In genomic region chr16:44988667-44989357, GRCm38 (mm10) we compare ENCODE assay signal across 24 mouse cellular contexts. TPM values are rescaled to one million over a fixed set of nuclear protein-coding genes. Genes with fewer than 3 reads are reported as not detected.
DNase-seq lines count a peak whose midpoint lies in the region; ATAC-seq and TF ChIP-seq lines count a peak whose summit lies in the region.
"Had no signal": no experiment of that assay in that cellular context is flagged by ENCODE, and none has a peak within 500 bp of the region (broad histone marks: within the 10 kb centered on the region; RNA-seq: fewer than 3 reads in every experiment).

No protein-coding gene starts in this region.

- whole genome bisulfite sequencing in liver, postnatal 0 days (ENCODE audit: insufficient replicate concordance) = 63% methylated on average over 4 of the region's 4 CpGs
- WGBS in liver, embryonic 12.5 days (ENCODE audit: insufficient replicate concordance) = 61% methylated on average over 4 of the region's 4 CpGs
- WGBS in forebrain, postnatal 0 days = 94% methylated on average over 4 of the region's 4 CpGs

- no peak overlapping the region for H3K4me3 ChIP-seq in liver, postnatal 0 days (ENCODE audit: low read depth, low read length)
- H3K4me3 ChIP-seq in liver, embryonic 12.5 days = no peak overlapping the region
- H3K4me3 ChIP-seq in bone marrow macrophage, adult 2 months (ENCODE audit: insufficient read depth, low read length) = no peak overlapping the region
- H3K4me3 ChIP-seq in forebrain, postnatal 0 days (ENCODE audit: low read depth, low read length) = no peak overlapping the region
- H3K4me3 ChIP-seq: embryonic facial prominence, embryonic 15.5 days; erythroblast, embryonic 14.5 days; forebrain, embryonic 10.5 days; heart, embryonic 13.5 days; hindbrain, embryonic 13.5 days had no signal

- TF ChIP-seq POLR2A in bone marrow macrophage, adult 2 months (IDR thresholded peaks at IDR 0.05; ENCODE audit: borderline replicate concordance, low read depth, low read length) = no peak

- no peak overlapping the region for H3K9ac ChIP-seq in liver, postnatal 0 days (replicated peaks)
- no peak overlapping the region for H3K9ac ChIP-seq in liver, embryonic 12.5 days
- no peak overlapping the region for H3K9ac ChIP-seq in forebrain, postnatal 0 days
- H3K9ac ChIP-seq: embryonic facial prominence, embryonic 15.5 days; heart, embryonic 13.5 days; hindbrain, embryonic 13.5 days had no signal

- no peaks in the 10 kb centered on the region for H3K9me3 ChIP-seq in liver, postnatal 0 days (ENCODE audit: low read length)
- H3K9me3 ChIP-seq in liver, embryonic 12.5 days (replicated peaks) = no peaks in the 10 kb centered on the region
- H3K9me3 ChIP-seq in forebrain, postnatal 0 days (ENCODE audit: low read length) = no peaks in the 10 kb centered on the region
- H3K9me3 ChIP-seq: embryonic facial prominence, embryonic 15.5 days; forebrain, embryonic 10.5 days; heart, embryonic 13.5 days; hindbrain, embryonic 13.5 days had no signal

- no peak for TF ChIP-seq CTCF in liver, postnatal 0 days (IDR thresholded peaks at IDR 0.05; ENCODE audit: low read depth)
- TF ChIP-seq CTCF in bone marrow macrophage, adult 2 months (IDR thresholded peaks at IDR 0.05; ENCODE audit: low read depth, low read length) = no peak
- TF ChIP-seq CTCF in forebrain, postnatal 0 days (IDR thresholded peaks at IDR 0.05; ENCODE audit: low read depth) = no peak

- no peaks in the 10 kb centered on the region for H3K36me3 ChIP-seq in liver, postnatal 0 days (replicated peaks; ENCODE audit: insufficient read depth, low read length)
- H3K36me3 ChIP-seq in liver, embryonic 12.5 days = no peaks in the 10 kb centered on the region
- no peaks in the 10 kb centered on the region for H3K36me3 ChIP-seq in forebrain, postnatal 0 days (ENCODE audit: insufficient read depth)
- H3K36me3 ChIP-seq: embryonic facial prominence, embryonic 15.5 days; forebrain, embryonic 10.5 days; heart, embryonic 13.5 days; hindbrain, embryonic 13.5 days had no signal

- no peaks in the 10 kb centered on the region for H3K27me3 ChIP-seq in liver, postnatal 0 days (ENCODE audit: insufficient read depth, low read length)
- no peaks in the 10 kb centered on the region for H3K27me3 ChIP-seq in liver, embryonic 12.5 days (replicated peaks)
- H3K27me3 ChIP-seq in forebrain, postnatal 0 days (ENCODE audit: insufficient read depth, low read length) = no peaks in the 10 kb centered on the region
- H3K27me3 ChIP-seq: embryonic facial prominence, embryonic 15.5 days; heart, embryonic 13.5 days; hindbrain, embryonic 13.5 days had no signal

- H3K4me1 ChIP-seq in liver, postnatal 0 days (ENCODE audit: insufficient read depth) = 0 out of 2 replicates have a peak, but pooled peaks cover 2% of the 10 kb centered on the region
- H3K4me1 ChIP-seq in liver, embryonic 12.5 days = no peaks in the 10 kb centered on the region
- peaks cover 40% of the 10 kb centered on the region for H3K4me1 ChIP-seq in bone marrow macrophage, adult 2 months (ENCODE audit: control insufficient read depth, insufficient read depth, low read length)
- H3K4me1 ChIP-seq in forebrain, postnatal 0 days (ENCODE audit: insufficient read depth) = no peaks in the 10 kb centered on the region
- H3K4me1 ChIP-seq: embryonic facial prominence, embryonic 15.5 days; forebrain, embryonic 10.5 days; hindbrain, embryonic 13.5 days had no signal

- peak; percentile 17 for DNase-seq in liver, postnatal 0 days
- no peak for DNase-seq in kidney, postnatal 25 days
- DNase-seq in forebrain, postnatal 0 days = no peak
- DNase-seq: adrenal gland, adult 2 months; adrenal gland, postnatal 25 days; cerebellum, adult 2 months; cerebellum, postnatal 10 days; embryo, embryonic 11 days; gastrocnemius, postnatal 36 days; heart, postnatal 4 days had no signal

- no peak overlapping the region for H3K4me2 ChIP-seq in liver, postnatal 0 days (ENCODE audit: low read depth, low read length)
- H3K4me2 ChIP-seq in liver, embryonic 12.5 days = no peak overlapping the region
- no peak overlapping the region for H3K4me2 ChIP-seq in forebrain, postnatal 0 days (ENCODE audit: low read depth)
- H3K4me2 ChIP-seq: embryonic facial prominence, embryonic 15.5 days; heart, embryonic 13.5 days; hindbrain, embryonic 13.5 days had no signal

- no peak for TF ChIP-seq EP300 in liver, postnatal 0 days (IDR thresholded peaks at IDR 0.05; ENCODE audit: low read depth)

- ATAC-seq in liver, postnatal 0 days = peak; percentile 66
- no peak for ATAC-seq in liver, embryonic 12.5 days
- peak; percentile 57 to 81; a peak in 2 of 4 replicates for ATAC-seq in hematopoietic stem cell, adult 5-6 weeks (replicated peaks in 1 of 2; ENCODE audit: insufficient read depth in 1 of 2, low FRiP score in 2 of 2, low TSS enrichment in 1 of 2, low read depth in 1 of 2, poor library complexity in 2 of 2, severe bottlenecking in 2 of 2)
- ATAC-seq in monocyte, adult 5-6 weeks (replicated peaks; ENCODE audit: insufficient number of reproducible peaks, low FRiP score, low TSS enrichment, poor library complexity, severe bottlenecking) = peak; percentile 48
- no peak for ATAC-seq in forebrain, postnatal 0 days
- ATAC-seq: forebrain, embryonic 14.5 days; hindbrain, postnatal 0 days had no signal

- H3K27ac ChIP-seq in liver, postnatal 0 days (ENCODE audit: low read depth) = peak overlapping the region; percentile 48; the same call in 1 of the 2 replicates
- no peak overlapping the region for H3K27ac ChIP-seq in liver, embryonic 12.5 days
- H3K27ac ChIP-seq in bone marrow macrophage, adult 2 months (ENCODE audit: insufficient read depth, low read depth, low read length) = peak overlapping the region; percentile 8
- H3K27ac ChIP-seq in forebrain, postnatal 0 days (ENCODE audit: low read depth, low read length) = no peak overlapping the region
- H3K27ac ChIP-seq: embryonic facial prominence, embryonic 15.5 days; forebrain, embryonic 10.5 days; heart, embryonic 13.5 days; hindbrain, embryonic 13.5 days; hindbrain, postnatal 0 days had no signal

RNA-seq across cellular contexts. Expression of gene Cd200r3, which starts 45.3 kb away (rescaled TPM):
- 0.69 and 0.79 TPM in 2 replicates for polyA plus RNA-seq in liver, postnatal 0 days (2015; fragmentation: Nextera tagmentation; extraction: Ambion mirVana)
- polyA plus RNA-seq in liver, embryonic 12.5 days (2016; fragmentation: Nextera tagmentation; extraction: Ambion mirVana) = 0.36 and 0.87 TPM in 2 replicates
- polyA plus RNA-seq in bone marrow macrophage, adult 2 months (2012; ENCODE audit: insufficient read depth, insufficient read length, missing spikeins) = 0.63 TPM in 1 of 2 replicates, not detected in the other
- 6.2 TPM in 1 of 2 replicates, not detected in the other for total RNA-seq in hematopoietic stem cell, adult 5-6 weeks (2017)
- 8.7 to 73.1 TPM (median 52.5 TPM) in 3 replicates for total RNA-seq in monocyte, adult 5-6 weeks (2017)
- total RNA-seq in forebrain, postnatal 0 days (2014; rRNA removed) = not detected in 2 replicates
- polyA plus RNA-seq in forebrain, postnatal 0 days (2015; fragmentation: Nextera tagmentation; extraction: Ambion mirVana) = 0.16 and 0.20 TPM in 2 replicates
- total RNA-seq: adrenal gland, adult 2 months; adrenal gland, postnatal 25 days; ES-E14; gastrocnemius, adult 8-10 months; gastrocnemius, postnatal 36 days; hindbrain, postnatal 0 days had no signal
- polyA plus RNA-seq: adrenal gland, adult 2 months; cerebellum, adult 2 months; embryonic facial prominence, embryonic 11.5 days; erythroblast, embryonic 14.5 days; forebrain, embryonic 10.5 days; forebrain, embryonic 14.5 days; hindbrain, embryonic 13.5 days; hindbrain, postnatal 0 days had no signal

Comparison
In these comparisons a context has a peak if more than half of its experiments do, and no peak if none do; other contexts are left out.
1. ATAC-seq: peak in liver, postnatal 0 days (single experiment), hematopoietic stem cell, adult 5-6 weeks (2 of 2) and monocyte, adult 5-6 weeks (single experiment); none in liver, embryonic 12.5 days (single experiment) and forebrain, postnatal 0 days (single experiment).
2. H3K27ac ChIP-seq: peak in liver, postnatal 0 days (single experiment) and bone marrow macrophage, adult 2 months (single experiment); none in liver, embryonic 12.5 days (single experiment) and forebrain, postnatal 0 days (single experiment).